Mouse (Mus musculus) layer of hippocampus, postnatal 14 days (tissue): Measurements from ENCODE around the gene Ilf3. TPM values are rescaled to one million over a fixed set of nuclear protein-coding genes. Genes with fewer than 3 reads are reported as not detected.

Source experiments
- DNase-seq, 2 experiments: peaks; one replicate each; pipeline ENCODE4 v3.0.0; 2021 to 2022; ENCODE audit warnings: low spot score in 2 of 2, mixed read lengths in 1 of 2
- total RNA-seq, 2 experiments: library from RNA; stranded (reverse); gene quantifications; 2 replicates each; pipeline ENCODE4 v1.2.3; 2021

Ilf3 gene
- total RNA-seq, 2 experiments from 2014 or later, result 78.1 to 91.5 TPM

GRCm38 (mm10) chr9:21401042-21401441, 33.4 kb downstream of the Ilf3 start:
- DNase-seq, result no peak

- DNase-seq, result no peak
Measured at GRCm38 (mm10) chr9:21402764-21403253, 35.1 kb downstream of the Ilf3 start.

- DNase-seq, result no peak
Measured at GRCm38 (mm10) chr9:21403745-21404144, 36.1 kb downstream of the Ilf3 start.

- DNase-seq, result no peak
Measured at GRCm38 (mm10) chr9:21405525-21405924, 37.9 kb downstream of the Ilf3 start.

- no peak for DNase-seq
Measured at GRCm38 (mm10) chr9:21407951-21408350, 40.3 kb downstream of the Ilf3 start.

GRCm38 (mm10) chr9:21408624-21409023, 41.0 kb downstream of the Ilf3 start:
- DNase-seq, result no peak

- DNase-seq, result peak; percentile 84 to 90
Measured at GRCm38 (mm10) chr9:21409592-21410317, 42.1 kb downstream of the Ilf3 start.

- DNase-seq, result peak; percentile 81 to 90
Measured at GRCm38 (mm10) chr9:21411669-21412550, 44.2 kb downstream of the Ilf3 start, which contains the start of gene Qtrt1. Gene Qtrt1 (plus strand): TSS chr9:21411837.

GRCm38 (mm10) chr9:21417866-21418265, 50.2 kb downstream of the Ilf3 start:
- DNase-seq, result no peak

- DNase-seq, result no peak
Measured at GRCm38 (mm10) chr9:21419646-21420045, 52.0 kb downstream of the Ilf3 start.

- DNase-seq, result peak; percentile 100
Measured at GRCm38 (mm10) chr9:21424631-21425555, 57.2 kb downstream of the Ilf3 start, which contains the start of gene Dnm2. Gene Dnm2 (plus strand): TSS chr9:21424908.

GRCm38 (mm10) chr9:21425556-21425945, 57.9 kb downstream of the Ilf3 start:
- no peak for DNase-seq

- no peak for DNase-seq
Measured at GRCm38 (mm10) chr9:21426013-21426412, 58.3 kb downstream of the Ilf3 start.

GRCm38 (mm10) chr9:21426525-21426924, 58.9 kb downstream of the Ilf3 start:
- DNase-seq, result no peak

GRCm38 (mm10) chr9:21427773-21428172, 60.1 kb downstream of the Ilf3 start:
- no peak for DNase-seq

GRCm38 (mm10) chr9:21428178-21428577, 60.5 kb downstream of the Ilf3 start:
- DNase-seq, result no peak

GRCm38 (mm10) chr9:21430724-21431123, 63.1 kb downstream of the Ilf3 start:
- DNase-seq, result peak in 1 of 2 experiments; percentile 53

- DNase-seq, result no peak
Measured at GRCm38 (mm10) chr9:21432066-21432465, 64.4 kb downstream of the Ilf3 start.

GRCm38 (mm10) chr9:21433766-21434165, 66.1 kb downstream of the Ilf3 start:
- no peak for DNase-seq

- no peak for DNase-seq
Measured at GRCm38 (mm10) chr9:21434410-21434809, 66.7 kb downstream of the Ilf3 start.
